Mouse (Mus musculus) brain, embryonic 14.5 days (tissue): ENCODE measurements around the gene Enthd1. TPM values are rescaled to one million over a fixed set of nuclear protein-coding genes. Genes with fewer than 3 reads are reported as not detected.

Experiments
- DNase-seq: peaks from one replicate; pipeline ENCODE4 v3.0.0-alpha.2; 2011; ENCODE audit warnings: low read depth
- CTCF ChIP-seq: fragments of 200-500 bp; IDR thresholded peaks from 2 replicates; pipeline ENCODE4 v1.5.1; 2012; ENCODE audit warnings: inconsistent platforms, mild to moderate bottlenecking, moderate library complexity, borderline replicate concordance; ENCODE audit not compliant: insufficient read depth, insufficient read length; ENCODE audit errors: extremely low read depth
- POLR2A ChIP-seq: fragments of 200-500 bp; IDR thresholded peaks from 2 replicates; pipeline ENCODE4 v1.6.1; 2012; ENCODE audit warnings: mild to moderate bottlenecking, inconsistent platforms, borderline replicate concordance; ENCODE audit not compliant: poor library complexity, insufficient read depth, insufficient read length, severe bottlenecking; ENCODE audit errors: extremely low read depth
- polyA plus RNA-seq: library from polyadenylated mRNA; depleted of rRNA; stranded (reverse); fragments of >200 nt; gene quantifications from 2 replicates; pipeline ENCODE4 v1.2.3, GENCODE M21; 2012

Enthd1 gene
- polyA plus RNA-seq, 1 experiment = not detected

DNA sequence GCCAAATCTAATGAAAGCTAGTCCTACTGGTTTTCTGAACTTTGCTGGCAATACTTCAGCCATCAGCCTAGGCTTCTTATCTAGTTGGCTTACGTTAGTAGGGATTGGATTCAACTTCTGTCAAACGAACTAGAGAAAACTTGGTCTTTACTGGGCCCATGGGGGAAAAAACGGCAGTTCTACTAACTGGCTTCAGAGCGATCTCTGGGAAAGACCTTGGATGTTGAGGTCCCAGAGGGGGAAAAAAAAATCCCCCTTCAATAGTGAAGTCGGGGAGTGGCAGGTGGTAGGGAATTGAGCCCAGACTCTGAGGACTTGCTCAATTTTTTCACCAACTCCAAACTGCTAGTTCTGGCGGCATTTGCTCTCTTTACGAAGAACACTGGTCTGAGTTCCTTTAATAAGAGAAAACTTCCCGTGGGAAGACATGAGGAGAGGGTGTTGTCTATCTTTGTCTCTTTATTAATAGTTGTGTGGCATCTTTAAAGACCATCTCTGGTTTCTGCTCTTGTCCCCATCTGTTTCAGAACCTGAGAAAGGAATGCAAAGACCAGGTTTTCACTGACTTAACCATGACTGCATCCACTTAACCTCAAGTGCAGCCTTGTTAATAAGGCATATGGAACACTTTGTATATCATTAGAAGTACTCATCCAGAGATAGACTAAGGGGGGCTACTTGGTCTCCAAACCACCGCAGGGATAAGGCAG lies 8.0 kb upstream of the Enthd1 start:
- TF ChIP-seq CTCF (no peak), POLR2A (no peak)
- DNase-seq = no peak

GRCm38 (mm10) chr15:80572291-80572690 lies 7.3 kb upstream of the Enthd1 start, which contains the start of gene Grap2:
Gene Grap2 (plus strand): TSS chr15:80572594.
- no peak for DNase-seq
- no peak for TF ChIP-seq CTCF
- no peak for TF ChIP-seq POLR2A

GRCm38 (mm10) chr15:80571611-80572010 lies 6.7 kb upstream of the Enthd1 start:
- DNase-seq = no peak
- no peak for TF ChIP-seq POLR2A
- TF ChIP-seq CTCF = no peak

GRCm38 (mm10) chr15:80570226-80570625 lies 5.3 kb upstream of the Enthd1 start:
- TF ChIP-seq POLR2A = no peak
- TF ChIP-seq CTCF = no peak
- no peak for DNase-seq

GRCm38 (mm10) chr15:80569205-80569604 lies 4.2 kb upstream of the Enthd1 start:
- no peak for TF ChIP-seq POLR2A
- TF ChIP-seq CTCF = no peak
- DNase-seq = no peak

- DNase-seq = no peak
- no peak for TF ChIP-seq CTCF
These were observed 2.8 kb upstream of the Enthd1 start for GRCm38 (mm10) chr15:80567731-80568130.

- no peak for DNase-seq
- TF ChIP-seq CTCF (no peak), POLR2A (no peak)
These were observed 2.2 kb upstream of the Enthd1 start for GRCm38 (mm10) chr15:80567139-80567538.

- TF ChIP-seq POLR2A (no peak), CTCF (no peak)
- no peak for DNase-seq
These were observed 1.7 kb upstream of the Enthd1 start for GRCm38 (mm10) chr15:80566696-80567095.

DNA sequence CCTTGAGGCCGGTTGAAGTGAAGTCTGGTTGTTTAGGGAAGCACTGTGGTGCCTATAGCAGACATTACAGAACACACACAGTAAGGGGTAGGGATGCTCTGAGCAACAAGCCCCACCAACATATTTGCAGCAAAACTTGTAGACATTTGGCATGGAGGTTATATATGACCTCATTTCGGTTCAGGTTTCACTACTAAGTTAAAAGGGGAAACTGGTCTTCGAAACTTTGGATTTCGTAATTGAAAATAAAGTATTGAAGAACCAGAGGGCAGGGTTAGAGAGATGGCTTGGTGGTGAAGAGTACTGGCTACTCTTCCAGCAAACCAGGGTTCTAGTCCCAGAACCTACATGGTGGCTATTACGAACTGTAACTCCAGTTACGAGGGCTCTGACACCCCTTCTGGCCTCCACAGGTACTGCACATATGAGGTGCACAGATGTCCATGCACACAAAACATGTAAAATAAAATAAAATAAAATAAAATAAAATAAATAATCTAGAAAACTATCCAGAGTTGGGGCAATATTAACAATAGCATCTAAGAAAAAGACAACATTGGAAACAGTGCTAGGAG lies 1.2 kb downstream of the Enthd1 start:
- no peak for DNase-seq
- TF ChIP-seq CTCF (peak; percentile 50; the same call in 1 of the 2 replicates), POLR2A (no peak)

DNA sequence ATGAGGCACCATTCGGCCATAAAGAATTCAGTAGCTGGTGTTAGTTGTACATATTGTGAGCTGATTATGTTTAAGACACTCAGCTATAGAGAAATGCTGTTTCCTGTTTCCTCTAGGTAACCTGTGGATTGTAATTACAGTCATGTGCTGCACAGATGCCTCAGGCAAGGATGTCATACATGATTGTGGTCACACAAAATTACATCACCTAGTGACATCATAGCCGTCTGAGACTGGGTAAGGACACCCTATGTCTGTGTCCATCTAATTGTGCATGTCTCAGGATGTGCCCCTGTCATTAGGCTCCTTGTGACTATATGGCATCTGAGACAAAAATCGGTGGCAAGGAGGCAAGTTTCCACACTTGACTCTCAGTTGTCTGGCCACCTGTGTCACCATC lies 2.5 kb downstream of the Enthd1 start:
- TF ChIP-seq POLR2A (no peak), CTCF (no peak)
- no peak for DNase-seq

DNA sequence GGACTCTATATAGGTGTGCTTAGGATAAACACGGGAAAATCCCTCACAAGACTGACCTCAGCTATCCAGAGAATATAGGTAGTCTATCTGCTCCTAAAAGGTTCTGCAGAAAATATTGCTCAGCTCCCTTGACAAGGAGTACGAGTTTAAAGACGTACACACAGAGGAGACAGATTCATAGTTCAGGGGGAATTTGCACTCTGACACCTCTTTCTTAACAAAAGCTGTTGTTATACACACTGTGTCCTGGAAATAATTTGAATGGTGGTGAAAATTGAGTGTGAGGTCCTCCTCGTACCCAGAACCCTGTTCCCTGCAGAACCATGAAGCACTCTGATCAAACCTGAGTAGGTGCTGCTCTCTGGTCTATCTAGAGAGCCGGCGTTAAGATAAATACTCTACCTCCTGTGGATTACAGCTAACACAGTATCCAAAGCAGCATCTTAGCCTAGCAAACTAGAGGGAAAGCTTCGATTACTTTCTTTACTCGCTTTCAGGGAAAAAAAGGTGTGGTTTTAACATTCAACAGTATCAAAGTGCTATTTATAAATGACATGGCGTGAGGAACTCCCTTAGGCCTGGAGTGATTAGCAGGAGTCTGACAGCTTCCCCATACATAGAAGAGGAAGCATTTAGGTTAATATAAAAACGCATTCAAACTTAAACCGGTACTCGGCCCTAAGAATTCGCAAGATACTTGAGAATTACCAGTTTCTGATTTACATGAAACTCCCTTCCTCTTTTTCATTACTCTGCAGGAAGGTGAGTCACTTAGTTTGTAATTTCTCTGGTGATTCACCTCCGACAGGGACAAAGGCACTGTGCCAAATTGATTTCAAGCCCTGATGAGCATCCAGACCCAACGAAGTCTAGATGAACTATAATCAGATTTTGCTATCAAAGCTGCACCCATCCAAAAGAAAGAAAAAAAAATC lies 4.0 kb downstream of the Enthd1 start:
- TF ChIP-seq CTCF = no peak
- TF ChIP-seq POLR2A = no peak
- no peak for DNase-seq

DNA sequence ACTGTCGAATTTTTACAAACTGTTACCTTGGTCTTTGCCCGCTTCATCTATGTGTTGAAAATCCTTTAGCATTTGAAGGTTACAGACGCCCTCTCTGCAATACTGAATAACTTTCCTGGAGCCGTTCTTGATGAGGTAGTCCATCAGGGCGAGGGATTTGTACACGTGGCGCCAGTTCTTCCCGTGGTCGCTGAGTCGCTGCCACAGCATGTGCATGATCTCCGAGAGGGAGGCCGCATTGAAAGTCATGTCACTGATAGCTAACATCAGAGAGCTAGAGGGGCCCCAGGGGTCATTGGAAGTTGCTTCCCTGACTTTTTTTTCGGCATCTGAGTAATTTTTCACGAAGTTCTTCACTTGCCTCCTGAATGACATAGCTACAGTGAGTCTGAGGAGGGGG lies 5.0 kb downstream of the Enthd1 start:
- DNase-seq = no peak
- no peak for TF ChIP-seq POLR2A
- no peak for TF ChIP-seq CTCF

GRCm38 (mm10) chr15:80559534-80559933 lies 5.4 kb downstream of the Enthd1 start:
- TF ChIP-seq CTCF (no peak), POLR2A (no peak)
- DNase-seq = no peak
